Mouse (Mus musculus) thymus, postnatal 4 days (tissue): ENCODE measurements at regions not wholly inside any gene's neighbourhood (a gene's known extent, or its start where the extent isn't known, plus 50 kb on each side); places are given as distances from the start of the nearest gene placed in this dataset.

Experiments
- DNase-seq: peaks from one replicate; pipeline ENCODE4 v3.0.0; 2021

DNA sequence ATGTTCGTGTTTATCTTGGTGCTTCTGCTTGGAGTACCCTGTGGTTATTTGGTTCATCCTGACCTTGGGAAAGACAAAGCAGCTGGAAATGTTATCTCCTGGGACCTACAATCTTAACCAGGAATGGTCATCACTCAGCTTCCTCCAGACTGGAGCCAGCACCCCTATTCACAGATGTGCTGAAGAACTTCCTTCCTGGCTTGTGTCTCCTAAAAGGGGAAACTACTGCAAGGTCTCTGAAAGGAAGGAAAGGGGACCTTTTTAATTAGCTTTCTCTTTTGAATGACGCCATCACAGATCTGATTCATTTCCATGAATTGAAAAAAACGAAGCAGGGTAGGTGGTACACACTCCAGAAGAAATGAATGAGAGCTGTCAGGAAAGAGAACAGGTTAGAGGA, 476.0 kb upstream of the A1bg start:
- DNase-seq = no peak

DNA sequence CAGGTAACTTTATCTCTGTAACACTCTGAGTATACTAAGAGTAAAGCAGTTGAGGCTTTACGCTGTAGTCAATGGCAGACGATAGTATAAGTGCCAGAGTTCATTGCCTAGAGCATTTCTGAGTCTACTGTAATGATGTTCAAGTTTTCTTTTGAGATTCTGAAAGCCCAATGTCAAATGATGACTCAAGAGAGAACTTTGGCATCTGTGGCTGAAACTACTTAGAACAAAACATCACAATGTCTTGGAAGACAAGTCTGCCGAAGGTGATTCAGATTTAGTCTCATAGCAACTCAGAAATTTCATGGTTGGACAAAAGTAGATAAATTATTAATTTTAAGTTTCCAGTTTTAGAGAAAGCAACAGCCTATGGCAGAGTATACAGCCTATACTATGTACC, 474.2 kb upstream of the A1bg start:
- DNase-seq = no peak

DNA sequence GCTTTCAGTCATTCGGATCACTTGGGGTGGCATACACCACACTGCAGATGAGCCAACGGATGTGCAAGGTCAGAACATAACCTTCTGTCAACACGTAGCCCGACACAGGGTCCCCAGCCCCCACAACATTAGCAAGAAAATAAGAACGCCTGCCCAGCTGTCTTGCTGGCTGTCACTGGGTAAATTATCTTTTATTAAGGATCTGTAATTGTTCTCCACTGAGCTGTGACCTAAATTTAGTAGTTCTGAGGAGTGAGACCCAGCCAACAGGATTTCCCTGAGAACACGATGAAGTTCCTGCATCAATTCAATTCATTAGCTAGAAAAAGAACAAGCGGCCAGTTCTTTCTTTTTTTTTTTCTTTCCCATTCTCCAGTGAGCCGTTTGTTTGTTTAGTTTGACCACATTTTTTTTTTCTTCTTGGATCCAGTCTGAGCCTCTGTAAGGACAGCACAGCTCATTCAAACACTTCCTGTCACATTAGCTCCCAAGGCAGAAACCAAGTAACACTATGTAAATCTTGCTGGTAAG, 472.5 kb upstream of the A1bg start:
- no peak for DNase-seq

DNA sequence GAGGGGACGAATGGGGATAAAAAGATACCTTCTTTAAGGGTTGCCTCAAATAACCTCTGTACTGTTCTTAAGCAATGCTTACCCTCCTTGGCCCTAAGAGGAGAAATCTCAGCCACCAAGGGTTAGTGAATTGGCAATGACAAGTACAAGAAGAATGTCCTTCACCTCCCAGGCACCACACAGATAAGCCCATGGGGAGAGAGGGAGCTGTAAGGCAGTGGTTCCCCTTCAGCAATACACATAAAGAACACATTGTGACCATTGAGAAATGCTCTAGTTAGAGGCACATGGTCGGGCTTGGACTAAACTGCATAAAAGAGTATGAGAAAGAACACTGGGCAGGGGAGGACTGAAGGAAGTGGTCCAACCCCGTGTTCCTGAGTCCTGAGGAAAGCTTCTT, 457.9 kb upstream of the A1bg start:
- no peak for DNase-seq

DNA sequence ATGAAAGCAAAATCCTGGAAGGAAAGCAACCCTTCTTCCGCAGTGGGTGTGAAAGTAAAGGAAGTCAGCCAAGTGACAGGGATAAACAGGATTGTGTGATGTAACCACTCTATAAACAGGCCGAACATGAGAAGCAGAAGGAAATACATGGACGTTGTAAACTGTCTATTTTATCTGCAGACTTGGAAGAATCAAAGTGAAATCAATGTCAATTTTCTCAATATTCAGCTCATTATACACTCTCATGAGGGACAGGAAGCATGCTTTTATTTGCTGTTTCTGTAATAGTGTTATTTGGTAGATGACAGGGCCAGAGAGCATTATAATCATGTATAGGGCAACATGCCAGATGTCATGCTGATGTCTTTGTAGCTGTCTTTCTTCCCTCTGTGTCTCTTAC, 443.5 kb upstream of the A1bg start:
- no peak for DNase-seq

DNA sequence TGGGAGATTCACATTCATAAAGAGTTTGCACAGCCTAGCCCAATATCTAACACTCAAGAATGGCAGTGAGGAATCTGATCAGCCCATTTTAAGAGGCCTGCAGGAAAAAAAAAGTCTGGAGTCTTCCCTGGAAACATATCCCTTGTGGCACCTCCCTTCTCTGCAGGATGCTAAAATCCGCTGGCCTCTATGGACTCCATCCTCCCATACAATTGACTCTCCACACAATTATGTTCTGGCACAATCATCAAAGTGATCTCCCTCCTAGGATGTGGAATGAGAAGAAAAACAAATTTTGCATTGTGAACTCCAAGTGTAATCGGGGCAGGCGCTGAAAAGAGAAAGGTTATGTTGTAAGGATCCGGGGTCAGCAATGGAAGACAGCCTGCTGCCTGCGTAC, 442.7 kb upstream of the A1bg start:
- DNase-seq = no peak

DNA sequence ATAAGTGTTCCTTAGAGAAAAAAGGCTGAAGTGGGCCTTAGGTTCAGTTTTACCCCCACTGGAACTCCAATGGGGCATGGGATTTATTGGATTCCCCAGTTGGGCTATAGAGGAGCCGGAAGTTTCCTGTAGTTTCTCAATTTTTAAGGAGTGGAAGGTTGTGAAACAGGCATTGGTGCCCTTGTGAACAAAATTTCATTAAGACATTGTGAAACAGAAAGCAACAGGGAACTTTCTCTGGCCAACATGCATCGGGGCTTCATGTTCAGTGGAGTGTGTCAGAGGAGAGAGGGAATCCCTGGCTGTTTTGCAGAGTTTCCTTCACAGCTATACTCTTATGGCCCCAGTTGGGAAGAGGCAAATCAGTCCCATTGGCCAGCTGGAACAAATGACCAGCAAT, 441.6 kb upstream of the A1bg start:
- DNase-seq = no peak

DNA sequence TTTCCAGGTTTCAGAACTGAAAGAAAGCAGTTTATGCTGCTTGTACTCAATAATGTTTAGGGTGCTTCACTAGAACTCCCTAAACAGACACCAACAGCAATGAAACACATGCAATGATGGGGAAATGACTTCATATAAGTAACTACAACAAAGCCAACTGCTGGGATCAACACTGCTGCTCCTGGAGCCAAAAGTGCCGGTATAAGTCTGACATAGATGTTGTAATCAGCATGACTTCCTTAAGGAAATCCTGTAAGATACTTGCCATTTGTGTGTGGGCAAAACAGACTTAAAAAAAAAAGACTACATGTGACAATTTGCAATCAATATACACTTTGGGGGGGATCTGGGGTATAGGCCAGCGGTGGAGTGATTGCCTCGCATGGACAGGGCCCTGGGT, 438.4 kb upstream of the A1bg start:
- no peak for DNase-seq

DNA sequence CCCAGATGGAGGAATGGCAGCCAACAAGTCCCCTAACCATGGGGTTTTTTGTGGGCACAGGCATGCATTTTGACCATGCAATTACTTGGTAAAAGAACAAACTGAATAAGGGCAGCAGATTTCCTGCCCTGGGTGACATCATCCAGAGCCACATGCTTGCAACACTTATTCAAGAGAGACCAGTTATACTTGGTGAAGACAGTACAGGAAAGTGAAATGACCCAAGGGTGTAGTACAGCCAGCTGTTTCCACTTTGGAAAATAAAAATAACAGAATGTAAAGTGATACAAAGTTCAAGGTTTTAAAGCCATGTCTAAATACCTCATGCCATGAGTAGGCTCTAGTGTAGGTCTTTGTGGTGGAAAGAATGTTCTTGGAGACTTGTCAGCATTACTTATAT, 432.5 kb upstream of the A1bg start:
- DNase-seq = no peak

DNA sequence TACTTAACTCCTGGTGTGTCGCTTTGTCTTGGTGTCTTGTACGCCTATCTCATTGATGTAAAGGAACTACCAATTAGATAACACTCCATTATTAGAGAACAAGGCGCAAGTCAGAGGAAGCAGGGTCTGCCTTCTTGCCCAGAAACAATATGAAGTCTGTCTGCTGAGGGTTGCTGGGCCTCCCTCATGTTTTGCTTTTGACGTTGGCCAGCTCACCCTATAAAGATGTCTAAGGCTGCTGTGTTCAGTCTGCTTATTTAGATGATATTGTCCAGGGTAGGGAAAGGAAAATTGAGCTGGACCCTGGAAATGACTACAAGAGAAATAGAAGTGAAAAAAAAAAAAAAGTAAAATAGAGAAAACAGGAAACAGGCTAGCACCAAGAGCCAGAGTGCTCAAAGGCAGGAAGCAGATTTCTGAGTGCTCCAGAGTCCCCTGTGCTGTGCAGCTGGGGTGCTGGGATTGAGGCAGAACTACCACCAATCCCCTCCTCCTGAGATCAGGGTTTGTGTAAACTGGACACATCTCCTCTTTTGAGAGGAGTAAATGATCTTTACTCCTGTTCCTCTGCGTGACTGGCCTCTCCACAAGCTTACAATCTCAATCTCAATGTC, 429.0 kb upstream of the A1bg start:
- DNase-seq = peak; percentile 16

DNA sequence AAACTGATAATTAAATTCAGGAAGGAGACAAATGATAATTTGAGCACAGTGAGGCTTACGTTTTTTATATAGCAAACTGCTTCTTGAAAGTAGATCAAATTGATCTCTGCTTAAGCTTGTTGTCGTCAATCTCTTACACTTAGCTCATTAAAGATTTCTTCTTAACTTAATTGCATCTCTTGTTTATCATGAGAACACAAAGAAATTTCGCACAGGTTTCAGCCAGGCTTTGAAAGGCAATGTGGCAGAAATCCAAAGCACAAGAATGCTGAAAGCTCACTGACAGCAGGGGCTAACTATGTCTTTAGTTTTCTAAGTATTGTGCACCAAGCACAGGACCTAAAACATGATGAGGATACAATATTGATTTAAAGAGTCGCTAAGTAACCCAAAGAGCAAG, 422.3 kb upstream of the A1bg start:
- DNase-seq = no peak

DNA sequence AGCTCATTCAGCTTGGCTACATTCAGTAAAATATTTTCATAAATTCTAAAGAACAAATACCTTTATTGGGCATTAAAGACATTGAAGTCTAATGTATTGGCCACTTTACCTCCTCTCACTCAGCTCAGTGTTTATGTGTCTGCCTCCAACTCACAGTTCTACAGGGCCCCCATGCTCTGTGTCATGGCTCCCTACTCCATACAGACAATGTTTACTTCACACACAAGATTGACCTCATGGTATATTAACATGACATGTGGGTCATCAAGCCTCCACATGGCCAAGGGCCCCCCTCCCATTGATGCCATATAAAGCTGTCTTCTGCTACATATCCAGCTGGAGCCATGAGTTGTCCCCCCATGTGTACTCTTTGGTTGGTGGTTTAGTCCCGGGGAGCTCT, 419.8 kb upstream of the A1bg start:
- DNase-seq = no peak

DNA sequence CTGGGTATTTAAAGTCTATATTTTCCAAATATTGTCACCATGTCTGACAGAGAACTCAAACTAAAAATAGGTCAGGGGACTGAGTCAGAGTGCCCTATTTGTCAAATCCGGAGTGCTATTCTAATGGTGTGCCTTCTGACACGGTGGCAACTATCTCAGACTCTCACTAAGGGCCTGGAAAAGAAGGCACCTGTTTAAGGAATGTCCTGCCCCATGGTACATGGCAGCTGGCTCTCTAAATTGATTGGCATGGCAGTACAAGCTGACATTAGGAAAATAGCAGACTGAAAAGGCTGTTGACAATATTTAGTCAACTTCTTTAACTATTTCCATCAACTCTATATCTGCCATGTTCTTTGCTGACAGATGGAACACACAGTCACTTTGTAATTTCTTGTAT, 405.1 kb upstream of the A1bg start:
- DNase-seq = no peak

DNA sequence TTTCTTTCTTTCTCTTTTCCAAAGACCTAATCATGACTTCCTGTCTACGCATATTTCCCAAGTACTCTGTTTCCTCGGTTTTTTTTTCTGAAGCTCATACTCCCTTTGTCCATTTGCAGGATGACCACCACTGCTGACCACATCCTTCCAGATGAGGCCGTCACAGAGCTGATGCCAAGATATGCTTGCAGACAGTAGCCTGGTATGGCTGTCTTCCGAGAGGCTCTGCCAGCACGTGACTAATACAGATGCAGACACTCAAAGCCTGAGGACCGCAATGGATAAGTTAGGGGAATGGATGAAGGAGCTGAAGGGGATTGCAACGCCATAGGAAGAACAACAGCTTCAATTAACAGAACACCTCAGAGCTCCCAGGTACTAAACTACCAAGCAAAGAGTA, 399.4 kb upstream of the A1bg start:
- DNase-seq = no peak

DNA sequence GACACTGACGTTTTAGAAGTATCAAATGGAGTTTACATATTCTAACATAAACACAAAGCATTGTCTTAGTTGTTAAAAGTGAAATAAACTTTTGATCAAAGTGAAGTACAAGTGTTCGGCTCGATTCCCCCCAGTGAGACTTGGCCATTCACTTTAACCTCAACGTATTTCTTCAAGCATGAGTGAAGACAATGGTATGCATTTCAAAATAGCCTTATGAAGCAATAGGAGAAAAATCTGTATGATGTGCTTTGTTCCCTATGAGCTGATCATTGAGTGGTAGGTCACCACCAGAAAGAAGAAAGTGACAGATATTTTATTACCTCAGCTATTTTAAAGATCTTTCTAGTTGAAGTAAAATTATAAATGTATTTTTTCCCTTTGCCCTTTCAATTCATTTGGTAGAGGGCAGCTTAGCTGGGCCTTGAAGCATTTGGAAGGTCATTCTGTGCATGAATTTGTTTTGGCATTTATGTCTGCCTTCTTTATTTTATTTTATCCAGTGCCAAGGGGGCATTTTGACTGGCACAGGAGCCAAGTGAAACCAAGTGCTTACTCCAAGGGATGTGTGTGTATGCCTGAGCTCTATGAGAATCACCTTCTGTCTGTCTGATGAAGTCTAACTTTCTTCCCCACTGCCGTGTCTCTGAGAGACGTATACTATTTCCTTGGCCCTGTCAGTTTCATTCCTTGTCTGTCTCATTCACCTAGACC, 386.8 kb upstream of the A1bg start:
- no peak for DNase-seq

DNA sequence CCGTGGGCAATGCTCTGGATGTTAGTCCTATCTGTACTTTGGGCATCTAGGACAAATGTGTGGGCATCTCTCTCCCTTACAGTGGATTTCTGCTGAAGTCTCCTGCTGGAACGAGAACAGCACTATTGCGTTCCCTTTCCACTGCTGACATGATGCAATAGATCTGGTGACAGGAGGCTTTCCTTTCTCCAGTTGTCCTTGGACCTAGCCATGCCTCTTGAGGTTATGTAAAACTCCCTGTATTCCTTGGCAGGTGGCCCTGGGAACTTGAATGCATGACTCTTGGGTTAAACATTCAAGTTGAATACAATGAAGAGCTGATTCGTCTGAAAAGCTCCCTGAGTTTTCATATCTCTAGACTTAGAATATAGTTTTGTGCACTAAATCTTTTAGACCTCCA, 386.1 kb upstream of the A1bg start:
- DNase-seq = no peak

DNA sequence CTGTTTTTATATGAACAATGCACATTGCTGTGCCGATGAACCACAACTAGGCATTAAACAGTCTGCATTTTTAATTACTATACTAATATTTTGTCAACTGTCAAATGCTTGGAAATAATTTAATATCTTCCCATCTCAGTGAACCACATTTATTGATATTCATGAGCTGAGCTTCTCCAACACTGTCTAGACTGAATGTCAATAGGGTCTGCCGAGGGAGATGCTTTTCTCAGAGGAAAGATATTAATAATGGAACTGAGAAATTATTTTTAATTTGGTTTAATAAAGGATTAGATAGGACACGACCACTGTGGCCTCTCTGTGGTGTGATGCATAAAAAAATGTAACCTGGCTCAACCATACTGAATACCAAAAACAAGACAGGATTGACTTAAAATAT, 381.7 kb upstream of the A1bg start:
- no peak for DNase-seq

DNA sequence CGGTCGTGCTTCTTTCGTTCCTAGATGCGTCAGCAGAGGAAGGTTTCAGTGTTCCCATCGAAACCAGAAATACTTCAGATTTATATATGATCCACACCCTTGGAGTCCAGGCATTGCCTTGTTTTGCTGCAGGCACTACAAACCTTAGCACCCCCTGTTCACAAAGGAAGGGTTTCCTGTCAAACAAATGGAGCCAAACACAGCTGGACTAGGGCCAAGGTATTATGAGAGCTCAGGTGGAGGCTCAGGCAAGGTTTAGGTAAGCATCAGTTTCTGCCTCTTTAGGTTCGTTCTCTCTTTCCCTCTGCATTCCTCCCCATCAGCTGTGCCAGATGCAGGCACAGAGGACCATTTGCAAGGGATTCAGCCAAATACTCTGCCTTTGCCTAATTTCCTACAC, 377.0 kb upstream of the A1bg start:
- no peak for DNase-seq

DNA sequence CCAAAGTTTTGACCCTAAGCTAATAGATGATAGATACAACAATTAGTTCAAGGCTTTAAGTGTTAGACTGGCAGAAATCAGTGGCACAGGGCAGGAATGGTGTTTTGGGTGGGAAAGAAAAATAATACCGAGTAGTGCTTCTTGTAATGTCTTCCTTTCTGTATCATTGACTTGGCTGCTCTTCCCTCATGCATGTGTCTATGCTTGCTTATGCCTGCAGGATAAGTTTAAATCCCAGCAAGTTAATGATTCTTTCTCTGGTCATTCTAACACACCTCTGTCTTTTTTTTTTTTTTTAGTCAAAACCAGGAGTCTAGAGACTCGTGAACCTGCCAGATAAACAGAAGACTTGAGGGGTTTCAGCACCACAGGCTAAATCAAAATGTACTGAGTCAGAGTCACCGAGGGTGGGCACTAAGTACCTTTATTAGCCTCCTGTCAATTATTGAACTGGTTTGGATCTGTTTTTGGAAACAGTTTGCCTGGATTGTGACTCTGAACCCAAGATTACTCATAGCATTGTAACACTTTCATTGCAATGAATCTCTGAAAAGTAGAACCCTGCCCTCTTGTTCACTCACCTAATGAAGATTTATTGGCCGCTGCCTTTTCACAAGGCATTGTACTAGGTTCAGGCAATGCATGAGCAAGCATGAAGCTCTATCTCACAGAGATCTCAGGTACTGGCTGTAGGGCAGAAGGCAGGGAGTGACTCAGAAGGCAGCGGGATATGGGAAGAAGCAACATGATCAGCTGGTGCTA, 374.8 kb upstream of the A1bg start:
- DNase-seq = no peak

DNA sequence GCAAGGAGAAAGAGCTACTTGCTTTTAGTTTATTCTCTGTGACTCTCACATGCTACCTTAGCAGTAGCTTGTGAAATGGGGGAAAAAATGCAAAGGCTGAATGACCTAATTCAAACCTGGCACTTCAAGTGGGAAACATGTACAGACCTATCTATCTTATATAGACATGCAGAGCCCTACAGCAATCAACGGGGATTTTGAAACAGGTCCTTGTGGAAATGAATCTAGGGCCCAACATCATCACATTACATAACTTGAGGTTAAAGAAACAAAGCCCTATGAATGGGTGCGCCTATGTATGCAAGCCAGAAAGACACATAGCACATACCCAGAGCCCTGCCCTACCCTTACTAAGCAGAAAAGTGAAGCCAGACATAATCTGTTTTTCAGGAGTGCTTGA, 371.8 kb upstream of the A1bg start:
- DNase-seq = no peak

DNA sequence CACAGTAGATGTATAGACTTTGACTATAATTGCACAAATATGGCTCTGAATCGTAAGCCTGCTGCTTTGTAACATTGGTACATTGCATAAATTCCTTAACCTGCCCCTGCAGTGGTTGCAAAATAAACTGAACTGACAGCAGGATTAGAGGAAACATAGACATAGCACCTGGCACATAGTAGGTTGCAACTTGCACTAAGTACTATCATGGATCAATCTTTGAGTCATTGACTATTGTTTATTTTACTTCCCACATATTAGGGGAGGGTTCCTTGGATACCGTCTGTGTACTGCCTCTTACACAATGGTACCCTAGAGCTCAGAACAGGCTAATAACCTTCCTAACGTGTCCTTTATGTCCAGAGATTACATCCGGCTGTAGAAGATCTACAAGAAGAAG, 371.3 kb upstream of the A1bg start:
- no peak for DNase-seq

DNA sequence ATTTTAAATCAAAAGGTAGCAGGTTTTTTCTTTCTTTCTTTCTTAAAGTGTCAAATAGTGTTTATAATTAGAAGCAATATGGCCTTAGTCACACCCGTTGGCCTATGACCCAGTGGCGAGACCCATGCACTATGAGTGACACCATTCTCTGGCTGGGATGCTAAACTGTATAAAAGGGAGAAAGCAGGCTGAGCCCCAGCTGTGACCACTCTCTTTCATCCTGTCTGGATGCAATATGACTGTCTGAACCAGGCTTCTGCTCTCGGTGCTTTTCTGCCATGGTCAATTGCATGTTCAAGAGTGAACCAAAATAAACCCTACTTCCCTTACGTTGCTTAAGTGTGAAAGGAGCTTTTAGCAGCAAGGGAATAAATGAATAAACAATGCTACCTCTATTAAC, 346.0 kb upstream of the A1bg start:
- DNase-seq = no peak

DNA sequence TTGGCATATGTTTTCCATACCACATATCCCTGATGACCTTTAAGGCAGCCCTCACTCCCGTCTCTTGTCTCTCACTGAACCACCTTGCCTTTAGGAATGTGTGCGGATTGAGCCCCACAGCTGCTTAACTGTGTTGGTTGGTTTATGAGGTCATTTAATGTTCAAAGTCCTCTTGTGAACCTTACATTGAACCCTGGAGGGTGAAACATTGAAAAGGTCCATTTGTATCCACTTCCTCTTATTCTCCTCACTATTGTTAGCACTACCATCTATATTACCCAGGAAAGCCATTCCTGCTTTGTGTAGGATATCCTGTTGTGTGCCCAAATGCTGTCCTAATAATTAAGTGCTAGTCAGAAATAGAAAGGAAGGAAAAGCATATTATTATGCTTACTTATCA, 336.2 kb upstream of the A1bg start:
- no peak for DNase-seq

DNA sequence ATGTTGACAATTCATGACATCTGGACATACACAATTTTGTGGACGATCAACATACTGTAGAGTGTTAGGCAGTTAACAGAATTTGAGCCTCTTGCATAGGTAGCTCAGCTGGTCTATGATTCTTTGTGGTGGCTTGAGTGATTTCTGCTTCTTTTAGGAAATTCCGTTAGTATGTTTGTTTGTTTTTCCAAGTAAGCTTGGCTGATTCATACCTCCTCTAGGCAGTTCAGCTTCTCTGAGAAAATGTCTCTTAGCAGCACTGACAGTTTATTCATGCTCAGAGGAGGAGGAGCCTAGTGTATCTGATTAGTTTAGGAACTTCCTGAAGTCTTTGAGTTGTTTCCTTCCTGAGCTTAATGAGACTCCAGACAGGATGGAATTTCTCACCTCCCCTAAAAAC, 321.7 kb upstream of the A1bg start:
- DNase-seq = no peak
